Mouse (Mus musculus) layer of hippocampus, postnatal 36 days (tissue): ENCODE results near the gene Mb21d2. TPM values are rescaled to one million over a fixed set of nuclear protein-coding genes. Genes with fewer than 3 reads are reported as not detected.

Experiments
- DNase-seq, 2 experiments: peaks; one replicate each; pipeline ENCODE4 v3.0.0; 2022
- total RNA-seq, 2 experiments: library from RNA; stranded (reverse); gene quantifications; 2 replicates each; pipeline ENCODE4 v1.2.3; 2021

The Mb21d2 gene
- total RNA-seq, 2 experiments from 2014 or later = 24.4 to 25.1 TPM

DNA sequence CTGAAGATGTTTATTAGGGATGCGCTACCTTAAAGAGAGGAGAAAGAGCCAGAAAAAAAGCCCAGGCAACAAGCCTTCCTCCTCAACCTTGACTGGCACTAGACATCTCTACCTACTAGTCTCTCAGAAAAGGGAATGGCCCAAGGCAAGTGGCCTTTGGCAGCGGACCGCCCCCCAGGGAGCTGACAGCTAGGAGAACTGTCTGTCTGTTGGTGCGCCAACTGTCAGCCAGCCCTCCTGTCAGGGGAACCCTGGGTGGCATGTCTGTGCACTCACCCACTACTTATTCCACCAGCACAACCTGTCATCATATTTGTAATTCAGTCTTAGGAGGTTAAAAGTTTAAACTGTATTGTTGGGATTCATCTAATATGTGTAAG, 30.3 kb downstream of the Mb21d2 start:
- no peak for DNase-seq

DNA sequence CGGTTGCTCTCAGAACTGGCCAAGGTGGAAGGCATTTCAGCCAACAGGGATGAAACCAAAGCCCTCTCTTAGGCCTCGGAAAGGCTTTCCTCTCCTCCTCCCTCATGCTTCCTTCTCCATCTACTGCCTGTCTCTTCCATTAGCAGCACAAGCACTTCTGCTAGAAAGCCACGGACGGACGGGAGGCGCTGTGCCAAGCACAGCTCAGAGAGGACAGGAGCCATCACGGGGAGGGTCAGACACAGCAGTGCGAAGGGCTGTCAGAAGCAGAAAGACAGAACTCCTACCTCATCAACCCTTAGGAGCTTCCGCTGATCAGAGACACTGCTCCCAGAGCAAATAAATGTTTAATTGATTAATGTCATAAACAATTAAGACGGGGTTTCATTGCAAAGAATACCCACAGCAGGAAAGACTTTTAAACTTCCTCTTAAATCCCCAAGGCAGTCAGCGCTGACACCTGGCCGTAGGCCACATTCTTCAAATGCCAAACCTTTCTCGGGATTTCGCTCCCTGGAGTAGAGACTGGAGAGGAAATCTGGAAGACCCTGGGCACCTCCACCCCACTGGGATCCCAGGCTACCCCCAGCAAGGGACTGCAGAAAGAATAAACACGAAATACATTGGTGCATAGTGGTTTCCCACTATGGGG, 30.8 kb downstream of the Mb21d2 start:
- no peak for DNase-seq

GRCm38 (mm10) chr16:28896571-28896970, 32.9 kb downstream of the Mb21d2 start:
- no peak for DNase-seq

- DNase-seq = no peak
Observed at GRCm38 (mm10) chr16:28894872-28895271, 34.6 kb downstream of the Mb21d2 start.

- no peak for DNase-seq
Observed at GRCm38 (mm10) chr16:28893266-28893665, 36.2 kb downstream of the Mb21d2 start.

DNA sequence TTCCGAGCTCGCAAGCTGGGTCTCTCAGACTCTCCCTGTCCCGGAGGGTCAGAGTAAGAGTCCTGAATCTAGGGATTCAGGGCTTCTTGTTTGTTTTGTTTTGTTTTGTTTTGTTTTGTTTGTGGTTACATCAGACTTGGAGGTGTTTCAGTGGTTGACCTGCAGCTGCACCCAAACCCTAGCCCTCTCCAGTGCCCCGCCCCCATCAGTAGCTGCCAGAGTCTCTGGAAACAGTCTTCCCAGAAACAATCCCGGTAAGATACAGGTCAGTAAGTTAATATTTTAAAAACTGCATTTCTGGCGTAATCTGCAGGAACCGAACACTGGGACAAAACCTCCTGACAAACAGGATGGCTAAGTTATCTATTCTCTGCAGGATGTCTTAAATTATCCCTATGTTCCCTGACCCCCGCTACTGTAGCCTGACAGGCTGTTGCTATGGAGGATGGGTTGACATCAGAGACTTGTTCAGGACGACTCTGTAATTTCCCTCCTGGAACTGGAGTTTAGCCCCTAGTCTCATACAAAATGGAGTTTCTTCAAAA, 43.2 kb downstream of the Mb21d2 start:
- DNase-seq = no peak

- no peak for DNase-seq
Observed at GRCm38 (mm10) chr16:28885474-28885873, 44.0 kb downstream of the Mb21d2 start.

DNA sequence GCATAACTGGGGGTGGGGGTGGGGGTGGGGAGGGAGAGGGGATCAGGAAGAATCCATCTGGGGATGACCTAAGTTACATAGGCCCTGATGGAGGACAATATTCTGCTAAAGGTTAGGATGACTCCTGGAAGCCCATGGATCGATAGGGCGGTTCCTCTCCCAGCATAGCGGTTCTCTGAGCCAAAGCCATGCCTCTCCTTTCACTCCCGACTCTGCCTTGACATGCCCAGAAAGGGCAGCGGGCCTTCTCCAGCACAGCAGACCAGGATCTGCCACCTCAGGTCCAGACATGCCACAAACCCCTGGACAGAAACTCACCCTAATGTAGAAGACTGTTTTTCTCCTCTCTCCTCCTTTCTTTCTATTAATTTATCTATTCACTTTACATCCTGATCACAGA, 44.8 kb downstream of the Mb21d2 start:
- DNase-seq = no peak

DNA sequence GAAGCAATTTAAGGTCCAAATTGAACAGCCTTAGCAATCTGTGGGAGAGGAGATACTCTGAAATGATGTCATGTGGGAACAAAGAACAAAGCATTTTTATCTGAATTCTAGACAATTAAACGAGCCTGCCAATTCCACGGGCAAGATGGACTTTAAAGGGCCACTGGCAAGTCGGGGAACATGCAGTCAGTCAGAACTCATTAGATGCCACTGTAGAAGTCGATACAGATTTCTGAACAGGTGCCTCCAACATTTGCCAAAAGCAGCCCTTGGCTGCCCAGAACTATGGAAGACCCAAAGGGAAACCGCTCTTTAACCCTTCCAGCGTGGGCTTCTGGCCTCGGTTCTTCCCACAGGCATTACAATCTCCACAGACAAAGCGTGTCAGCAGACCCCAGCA, 45.8 kb downstream of the Mb21d2 start:
- DNase-seq = no peak

GRCm38 (mm10) chr16:28882687-28883428, 46.6 kb downstream of the Mb21d2 start:
- DNase-seq = no peak

GRCm38 (mm10) chr16:28881787-28882186, 47.7 kb downstream of the Mb21d2 start:
- no peak for DNase-seq

GRCm38 (mm10) chr16:28880756-28881155, 48.7 kb downstream of the Mb21d2 start:
- no peak for DNase-seq

GRCm38 (mm10) chr16:28880307-28880681, 49.2 kb downstream of the Mb21d2 start:
- DNase-seq = no peak

GRCm38 (mm10) chr16:28879636-28880306, 49.7 kb downstream of the Mb21d2 start:
- DNase-seq = no peak

- no peak for DNase-seq
Observed at GRCm38 (mm10) chr16:28877162-28877662, 52.3 kb downstream of the Mb21d2 start.

DNA sequence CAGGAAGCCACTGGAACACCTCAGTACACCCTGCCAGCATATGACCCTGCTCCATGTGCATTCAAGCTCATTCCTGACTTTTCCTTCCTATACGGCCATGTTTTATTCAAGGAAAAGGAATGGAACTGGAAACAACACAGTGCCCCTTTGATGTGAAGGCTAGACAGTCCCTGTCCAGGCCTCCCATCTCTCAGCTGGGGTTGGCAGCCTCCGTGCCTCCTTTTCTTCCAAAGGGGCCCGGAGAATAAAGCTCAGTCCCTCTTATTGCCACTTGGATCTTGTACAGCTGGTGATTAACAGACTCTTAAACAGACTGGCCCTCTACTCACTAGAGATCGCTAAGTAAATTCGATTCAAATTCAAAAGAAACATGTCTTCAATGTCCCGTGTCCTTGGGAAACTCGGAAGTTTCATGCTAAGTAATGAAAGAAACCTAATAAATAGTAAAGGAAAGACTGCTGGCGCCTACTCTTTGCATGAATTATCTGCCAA, 56.0 kb downstream of the Mb21d2 start:
- DNase-seq = no peak

DNA sequence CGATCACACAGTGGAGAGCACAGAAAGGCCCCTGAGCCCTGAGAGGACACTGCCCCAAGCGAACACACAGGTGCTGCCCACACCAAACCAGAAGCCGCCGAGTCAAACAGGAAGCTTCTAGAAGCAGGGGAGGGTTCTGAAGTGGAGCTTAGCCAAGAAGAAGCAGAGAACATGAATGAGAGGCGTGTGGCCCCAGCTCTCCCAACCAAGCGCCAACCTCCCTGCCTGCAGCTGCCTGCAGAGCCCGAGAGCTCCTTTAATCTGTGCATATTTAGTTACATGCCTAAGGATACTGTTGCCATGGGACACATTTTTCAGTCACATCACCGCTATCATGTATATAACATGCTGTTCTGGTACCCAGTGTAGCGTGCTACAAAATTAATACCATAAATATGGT, 58.6 kb downstream of the Mb21d2 start:
- no peak for DNase-seq

DNA sequence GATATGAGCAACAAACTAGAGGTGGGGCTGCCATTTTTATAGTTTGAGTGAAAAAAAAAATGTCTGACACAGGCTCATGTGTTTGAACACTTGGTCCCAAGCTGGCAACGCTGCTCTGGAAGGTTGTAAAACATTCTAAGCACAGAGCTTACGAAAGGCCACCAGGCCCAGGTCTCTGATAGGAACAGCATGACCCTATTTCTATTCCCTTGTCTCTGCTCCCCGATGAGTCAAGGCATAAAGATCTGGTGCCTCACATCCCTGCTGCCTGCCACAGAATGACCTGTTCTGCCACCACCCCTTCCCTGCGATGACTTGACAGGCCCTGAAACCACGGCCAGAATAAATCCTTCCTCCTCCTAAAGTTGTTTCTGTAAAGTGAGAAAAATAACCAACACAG, 59.0 kb downstream of the Mb21d2 start:
- no peak for DNase-seq

- no peak for DNase-seq
Observed at GRCm38 (mm10) chr16:28868864-28869263, 60.6 kb downstream of the Mb21d2 start.

- DNase-seq = no peak
Observed at GRCm38 (mm10) chr16:28866584-28867295, 62.7 kb downstream of the Mb21d2 start.

- DNase-seq = no peak
Observed at GRCm38 (mm10) chr16:28863616-28864015, 65.9 kb downstream of the Mb21d2 start.

GRCm38 (mm10) chr16:28862093-28862492, 67.4 kb downstream of the Mb21d2 start:
- DNase-seq = no peak
